Mouse (Mus musculus) urinary bladder, postnatal 10 days (tissue): ENCODE results near the gene Scgb2a2.
A peak's percentile ranks its signal among the peaks of the same experiment; 100 is the strongest.
"Not testable (repeated sequence)": the region's sequence is repeated elsewhere in the genome, so short reads cannot be mapped to it uniquely, and the experiment has no call there.

Experiments
- DNase-seq: peaks from one replicate; pipeline ENCODE4 v3.0.0; 2022; ENCODE audit warnings: low spot score

Scgb2a2 gene

DNA sequence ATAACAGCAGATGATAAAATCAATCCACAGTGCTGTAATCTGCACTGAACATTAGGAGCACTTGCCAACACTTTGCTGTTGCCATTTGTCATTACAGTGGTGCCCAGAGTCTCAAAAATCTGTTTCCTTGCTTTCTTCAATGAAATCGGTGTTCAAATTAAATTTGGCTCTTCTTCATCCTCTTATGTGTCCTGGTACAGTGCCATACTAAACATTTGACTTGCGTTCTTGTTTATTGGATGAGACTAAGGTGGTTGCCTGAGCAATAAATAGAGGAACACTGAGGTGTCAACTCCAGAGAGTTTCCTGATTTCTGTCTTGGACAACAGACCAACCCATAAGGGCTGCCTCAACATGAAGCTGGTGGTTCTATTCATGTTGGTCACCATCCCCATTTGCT, at the start of gene Scgb2a2:
Scgb2a2 (plus strand) TSS at position 301 of the 400 bp plus-strand sequence.
- DNase-seq = no peak

DNA sequence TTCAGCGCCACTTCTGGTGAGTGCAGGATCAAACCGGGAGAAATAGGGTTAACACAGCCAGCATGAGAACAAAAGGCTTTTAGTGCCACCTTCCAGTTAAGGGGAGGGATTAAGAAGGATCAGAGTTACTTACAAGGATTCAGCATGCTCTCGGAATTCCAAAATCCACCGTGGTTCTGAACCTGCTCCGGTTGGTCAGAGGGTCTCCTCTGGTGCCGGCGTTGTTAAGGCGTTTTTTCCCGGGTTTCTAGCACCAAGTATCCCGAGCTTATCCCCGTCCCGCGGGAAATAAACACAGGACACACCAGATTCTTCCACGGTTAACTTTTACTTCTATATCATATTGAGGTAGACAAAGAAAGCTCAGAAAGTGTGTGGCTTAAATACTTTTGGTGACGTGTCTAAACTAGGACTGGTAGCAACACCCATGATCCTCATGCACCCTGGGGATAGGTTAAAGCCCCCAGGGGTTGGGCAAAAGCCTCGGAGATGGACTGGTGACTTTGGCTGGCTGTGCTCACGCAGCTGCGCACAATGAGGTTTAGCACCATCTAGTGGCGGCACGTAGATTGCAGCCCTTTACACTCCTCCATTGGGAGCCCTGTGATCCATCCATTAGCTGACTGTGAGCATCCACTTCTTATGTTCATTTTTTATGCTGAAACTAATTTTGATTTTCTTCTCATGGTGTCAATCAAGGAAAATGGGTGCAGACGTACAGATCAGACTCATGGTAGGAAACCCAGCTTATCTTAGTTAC, 10.6 kb upstream of the Scgb2a2 start:
- not testable (repeated sequence) for DNase-seq

DNA sequence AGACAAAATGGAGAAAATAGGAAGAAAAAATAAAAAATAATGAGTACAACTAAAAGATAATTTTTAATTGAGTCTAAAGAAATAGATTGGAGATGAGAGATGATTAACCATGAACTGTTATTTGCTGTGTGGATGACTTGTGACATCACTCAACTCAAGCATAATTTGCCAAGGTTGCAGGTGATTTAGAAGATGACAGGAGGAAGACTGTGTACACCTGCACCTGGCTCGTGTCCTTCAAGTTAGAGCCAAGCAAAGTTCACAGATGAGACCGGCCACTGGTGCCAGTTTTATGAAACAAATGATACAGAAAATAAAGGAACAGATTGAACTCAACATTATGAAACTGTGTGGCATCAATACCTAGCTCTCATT, 10.0 kb upstream of the Scgb2a2 start:
- no peak for DNase-seq

DNA sequence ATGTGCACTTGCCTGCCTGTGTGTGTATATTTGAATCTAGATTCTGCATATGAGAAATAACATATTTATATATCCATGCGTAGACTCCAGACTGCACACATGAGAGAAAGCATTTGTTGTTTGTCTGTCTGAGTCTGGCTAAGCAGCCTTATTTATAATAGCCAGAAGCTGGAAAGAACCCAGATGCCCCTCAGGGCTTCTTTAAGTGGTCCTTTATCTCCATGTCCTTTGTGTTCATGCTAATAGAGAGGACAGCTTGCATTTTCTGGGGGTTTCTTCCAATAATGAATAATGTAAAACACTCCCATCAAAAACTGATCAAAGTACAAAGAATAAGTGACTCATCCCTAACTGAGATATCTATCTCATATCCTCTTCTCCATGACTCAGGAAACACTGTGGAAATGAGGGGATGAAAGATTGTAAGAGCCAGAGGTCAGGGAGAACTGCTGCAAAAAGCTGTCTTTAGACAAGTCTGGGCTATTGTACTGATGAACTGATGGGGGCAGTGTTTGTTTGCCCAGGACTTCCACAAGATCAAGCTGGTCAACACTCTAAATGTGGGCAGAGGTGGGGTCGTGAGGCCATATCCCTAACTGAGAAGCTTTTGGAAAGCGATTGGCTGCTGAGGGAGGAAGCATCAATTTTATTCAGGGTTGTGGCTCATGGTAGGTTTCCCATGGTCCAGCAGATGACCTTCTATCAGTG, 2.2 kb downstream of the Scgb2a2 start:
- not testable (repeated sequence) for DNase-seq

DNA sequence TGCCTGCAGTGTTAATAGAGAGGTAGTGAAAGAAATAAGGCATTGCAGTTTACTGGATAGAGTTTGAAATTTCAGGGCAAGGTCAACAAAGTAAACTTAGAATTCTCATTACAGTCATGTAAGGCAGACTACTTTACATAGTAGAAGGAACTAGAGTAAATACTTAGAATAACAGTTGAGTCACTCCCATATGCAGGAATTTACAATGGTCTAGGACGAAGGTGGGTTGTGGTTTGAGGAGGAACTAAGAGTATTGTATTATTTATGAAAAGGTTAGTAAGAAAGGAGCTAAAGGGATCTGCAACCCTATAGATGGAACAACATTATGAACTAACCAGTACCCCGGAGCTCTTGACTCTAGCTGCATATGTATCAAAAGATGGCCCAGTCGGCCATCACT, 13.5 kb downstream of the Scgb2a2 start:
- DNase-seq = not testable (repeated sequence)

DNA sequence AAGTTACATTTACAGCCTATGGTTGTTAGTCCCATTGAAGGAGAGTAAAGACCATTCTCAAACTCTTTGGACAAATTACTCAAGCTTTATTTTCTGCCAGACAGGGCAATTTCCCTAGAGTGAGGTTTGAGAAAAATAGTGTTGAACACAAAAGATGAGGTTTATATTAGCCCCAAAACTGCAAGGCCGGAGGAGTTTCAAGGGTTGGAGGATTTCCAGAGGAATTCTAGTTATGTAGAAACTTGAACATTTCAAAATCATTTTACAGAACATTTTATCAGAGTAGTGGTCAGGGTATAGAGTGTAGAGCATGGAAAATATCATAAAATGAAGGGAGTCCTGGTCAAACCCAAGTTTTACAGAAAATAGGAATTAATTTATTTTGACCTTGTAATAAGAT, 17.5 kb downstream of the Scgb2a2 start:
- no peak for DNase-seq

DNA sequence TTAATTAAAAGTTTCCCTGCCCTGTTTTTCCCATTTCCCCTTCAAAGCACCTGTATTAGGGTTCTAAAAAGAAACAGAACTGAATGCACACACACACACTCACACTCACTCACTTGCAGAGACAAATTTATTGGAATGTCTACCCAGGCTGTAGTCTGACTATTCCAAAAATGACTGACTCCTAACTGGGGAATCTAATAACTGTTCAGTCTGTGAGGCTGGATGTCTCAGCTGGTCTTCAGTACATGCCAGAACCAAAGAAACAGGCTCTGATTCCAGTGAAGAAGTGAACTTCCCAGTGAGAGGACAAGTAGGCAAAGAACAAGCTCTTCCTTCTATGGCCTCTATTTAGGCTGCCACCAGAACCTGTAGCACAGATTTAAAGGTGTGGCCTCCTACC, 18.1 kb downstream of the Scgb2a2 start:
- no peak for DNase-seq

DNA sequence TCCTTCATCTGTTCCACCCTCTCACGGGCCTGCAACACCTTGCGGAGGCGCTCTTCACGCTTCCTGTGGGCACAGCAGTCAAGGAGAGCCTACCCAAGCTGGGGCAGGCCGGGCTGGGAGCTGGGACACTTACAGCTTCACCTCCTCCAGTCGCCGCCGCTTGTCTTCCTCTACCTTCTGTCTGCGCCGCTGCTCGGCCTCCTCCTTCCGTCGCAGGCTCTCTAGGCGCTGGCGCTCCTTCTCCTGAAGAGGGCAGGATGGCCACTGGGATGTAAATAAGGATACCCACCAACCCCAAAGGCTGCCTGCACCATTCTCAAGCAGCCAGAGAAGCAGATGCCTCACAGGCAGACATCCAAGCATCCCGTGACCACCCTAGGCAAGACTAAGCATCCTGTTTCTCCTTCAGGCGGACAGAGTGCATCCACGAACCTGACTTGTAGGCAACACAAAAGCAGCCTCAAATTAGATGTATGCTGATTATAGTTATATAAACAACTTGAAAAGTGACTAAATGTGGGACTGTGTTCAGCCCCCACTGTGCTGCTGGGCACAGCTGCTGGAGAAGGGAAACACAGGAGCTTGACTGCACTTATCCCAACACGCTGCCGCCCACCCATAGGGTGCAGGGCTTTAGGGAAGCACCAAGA, 30.9 kb downstream of the Scgb2a2 start:
- DNase-seq = no peak

DNA sequence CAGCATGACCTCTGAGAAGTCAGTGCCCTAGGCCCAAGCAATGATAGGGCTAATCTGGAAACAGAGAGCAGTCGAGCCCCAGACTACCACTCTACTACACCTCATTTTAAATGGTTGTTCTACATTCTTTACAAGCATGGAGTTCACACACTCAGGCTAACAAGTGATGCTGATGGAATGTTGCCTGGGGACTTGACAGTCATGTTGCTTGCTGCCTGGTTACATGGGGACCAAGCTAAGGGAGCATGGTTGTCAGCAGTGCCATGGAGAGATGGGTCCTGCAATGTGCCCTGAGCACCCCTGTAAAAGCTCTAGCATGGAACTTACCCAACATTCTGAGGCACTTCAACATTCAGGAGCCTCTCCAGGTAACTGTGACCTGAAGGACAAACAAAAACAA, 39.0 kb downstream of the Scgb2a2 start:
- DNase-seq = no peak

DNA sequence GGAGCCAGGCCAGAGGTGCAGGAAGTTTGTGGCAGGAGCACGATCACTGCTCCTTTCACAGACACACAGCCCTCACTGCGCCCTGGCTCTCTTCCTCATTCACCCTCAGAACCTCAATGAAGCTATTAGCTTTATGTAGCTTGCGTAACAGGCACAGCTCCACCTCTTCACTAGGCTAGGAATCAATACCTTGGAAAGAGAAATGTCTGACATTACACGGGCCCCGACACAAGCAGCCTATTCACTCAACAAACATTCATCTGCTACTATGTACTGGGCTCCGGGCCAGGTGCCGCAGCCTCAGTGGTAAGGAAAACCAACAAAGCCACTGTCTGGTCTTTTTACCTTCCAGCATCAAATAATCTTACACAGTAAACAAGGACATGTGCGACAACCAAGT, 39.4 kb downstream of the Scgb2a2 start:
- DNase-seq = no peak

DNA sequence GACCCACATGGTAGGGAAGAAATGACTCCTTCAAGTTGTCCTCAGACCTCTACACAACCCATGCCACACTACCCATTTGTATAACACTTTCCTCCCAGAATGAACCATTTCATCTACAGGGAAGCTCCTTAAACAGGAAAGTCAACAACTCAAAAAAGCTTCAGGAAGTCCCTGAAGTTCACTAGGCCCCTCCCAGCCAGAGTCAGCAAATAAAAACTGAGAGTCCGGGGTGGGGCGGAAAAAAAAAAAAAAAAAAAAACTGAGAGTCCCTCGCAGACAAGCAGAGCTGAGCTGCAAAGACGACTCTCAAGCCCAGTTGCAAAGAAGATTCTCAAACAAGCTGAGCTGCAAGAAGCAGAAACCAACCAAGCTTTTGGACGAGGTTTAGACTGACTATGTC, 48.7 kb downstream of the Scgb2a2 start:
- no peak for DNase-seq

DNA sequence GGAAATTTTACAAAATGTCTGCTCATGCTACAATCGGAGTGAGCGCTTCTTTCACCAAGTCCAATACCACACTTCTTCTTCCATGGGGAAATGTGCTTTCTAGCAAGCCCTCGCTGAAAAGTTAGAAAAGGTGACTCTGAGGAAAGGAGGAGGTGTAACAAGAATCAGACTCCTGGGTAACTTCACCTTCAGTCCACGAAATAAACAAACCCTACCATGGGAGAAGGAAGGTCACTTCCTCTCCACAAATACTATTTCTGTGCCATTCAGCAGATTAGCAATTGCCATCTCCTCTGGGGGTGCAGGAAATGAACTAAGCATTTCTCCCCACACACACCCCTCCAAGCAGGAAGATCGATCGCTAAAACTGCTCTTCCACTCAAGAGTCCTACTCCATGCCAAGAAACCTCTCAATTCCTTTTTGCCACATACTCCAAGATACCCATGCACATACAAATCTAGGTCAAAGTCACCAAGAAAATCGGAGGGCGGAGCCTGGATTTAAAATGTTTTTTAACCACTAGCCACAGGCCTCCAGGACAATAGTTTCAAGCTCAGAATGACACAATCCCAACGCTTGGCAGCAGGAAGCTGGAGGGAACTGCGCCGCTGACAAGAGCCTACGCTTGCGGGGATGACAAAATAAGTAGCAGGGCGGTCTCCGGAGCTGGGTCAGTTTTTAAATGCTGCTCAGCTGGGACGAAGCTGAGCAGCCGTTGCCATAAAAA, 51.1 kb downstream of the Scgb2a2 start:
- no peak for DNase-seq

DNA sequence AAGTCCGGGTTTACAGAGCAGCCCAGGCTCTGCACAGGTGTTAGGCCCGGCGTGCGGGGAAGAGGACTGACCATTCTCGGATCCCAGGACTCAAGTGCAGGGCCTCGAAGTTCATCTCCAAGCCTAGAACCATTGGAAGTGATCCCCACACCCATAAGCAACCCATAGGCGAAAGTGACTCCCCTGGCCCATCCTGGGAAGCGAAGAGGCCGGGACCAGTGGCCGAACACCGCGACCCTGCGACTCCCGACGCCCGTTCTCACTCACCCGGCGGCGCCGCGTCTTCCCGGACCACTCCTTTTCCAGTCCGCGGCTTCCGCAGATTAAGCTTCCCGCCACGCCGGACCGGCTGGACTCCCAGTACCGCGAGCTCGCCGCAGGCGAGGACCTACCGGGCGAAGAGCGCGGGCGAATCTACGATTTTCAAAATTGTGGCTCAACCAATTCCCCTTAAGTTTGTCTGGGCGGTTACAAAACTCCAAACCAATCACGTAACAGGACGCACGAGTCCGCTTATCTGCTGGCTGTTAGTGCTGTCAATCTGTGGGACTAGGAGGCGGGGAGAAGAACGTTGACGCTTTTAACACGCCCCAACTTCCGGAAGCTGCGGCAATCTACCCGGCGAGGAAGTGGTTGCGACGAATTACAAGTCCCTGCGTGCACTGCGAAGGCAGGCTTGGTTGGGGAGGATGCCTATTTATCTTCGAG, 51.9 kb downstream of the Scgb2a2 start, which contains the start of gene Incenp:
Incenp (minus strand) TSS at position 480 of the 708 bp plus-strand sequence.
- peak; percentile 54 for DNase-seq

DNA sequence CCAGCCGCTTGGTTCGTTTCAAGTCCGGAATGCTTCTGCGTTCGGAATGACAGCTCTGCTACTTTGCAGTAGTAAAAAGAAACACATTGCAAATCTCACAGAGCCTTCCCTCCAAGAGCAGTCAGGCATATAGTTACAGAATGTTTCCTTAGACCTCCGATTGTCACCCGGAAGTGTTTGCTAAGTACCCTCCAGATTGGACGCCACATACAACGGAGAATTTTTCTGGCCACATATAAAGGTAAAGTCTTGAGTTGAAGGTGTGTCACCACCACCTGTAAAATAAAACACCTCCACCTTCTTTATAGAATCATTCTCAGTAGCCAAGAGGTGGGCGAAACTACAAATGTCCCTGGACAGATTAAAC, 52.4 kb downstream of the Scgb2a2 start:
- no peak for DNase-seq

DNA sequence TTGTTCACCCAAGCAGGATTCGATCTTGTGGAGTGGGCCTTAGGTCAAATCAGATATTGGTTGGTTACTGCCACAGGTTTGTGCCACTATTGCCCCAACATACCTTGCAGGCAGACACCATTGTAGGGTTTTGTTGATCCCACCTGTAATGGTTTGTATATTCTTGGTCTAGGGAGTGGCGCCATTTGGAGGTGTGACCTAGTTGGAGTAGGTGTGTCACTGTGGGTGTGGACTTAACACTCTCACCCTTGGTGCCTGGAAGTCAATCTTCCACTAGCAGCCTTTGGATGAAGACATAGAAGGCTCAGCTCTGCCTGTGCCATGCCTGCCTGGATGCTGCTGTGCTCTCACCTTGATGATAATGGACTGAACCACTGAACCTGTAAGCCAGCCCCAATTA, 53.3 kb downstream of the Scgb2a2 start:
- DNase-seq = not testable (repeated sequence)
